Mouse (Mus musculus): ENCODE measurements around the gene Lrrc66. TPM values are rescaled to one million over a fixed set of nuclear protein-coding genes. Genes with fewer than 3 reads are reported as not detected.

Lrrc66 gene
- total RNA-seq, 1 experiment, result not detected

GRCm38 (mm10) chr5:73602865-73603264, 29.5 kb downstream of the Lrrc66 start:
- TF ChIP-seq HCFC1 (IDR thresholded peaks at IDR 0.05; ENCODE audit: borderline replicate concordance, insufficient read depth, low read length) (no peak), ZC3H11A (IDR thresholded peaks at IDR 0.05; ENCODE audit: borderline replicate concordance, low read depth, low read length) (no peak), CHD2 (IDR thresholded peaks at IDR 0.05; ENCODE audit: low read depth, low read length) (no peak), ZNF384 (IDR thresholded peaks at IDR 0.05; ENCODE audit: low read depth, low read length) (no peak), MAFK (IDR thresholded peaks at IDR 0.05; ENCODE audit: insufficient read depth, low read depth, low read length) (no peak)
- Histone ChIP-seq H3K9ac (ENCODE audit: insufficient read depth, low read depth, low read length, poor library complexity, severe bottlenecking) (no peak overlapping the region), H3K27ac (ENCODE audit: insufficient read depth, low read depth, low read length, poor library complexity, severe bottlenecking) (no peak overlapping the region), H3K36me3 (ENCODE audit: control insufficient read depth, insufficient read depth, low read length, poor library complexity, severe bottlenecking) (no peaks in the 10 kb centered on the region), H3K9me3 (ENCODE audit: control insufficient read depth, insufficient read depth, low read depth, low read length) (no peaks in the 10 kb centered on the region), H3K4me1 (ENCODE audit: control insufficient read depth in 2 of 2, insufficient read depth in 2 of 2, low read length in 2 of 2, poor library complexity in 1 of 2) (peaks cover 0 to 2% of the 10 kb centered on the region in 2 experiments; a peak in 2 of 4 replicates), H3K4me3 (ENCODE audit: insufficient read depth in 1 of 2, low read depth in 1 of 2, low read length in 2 of 2, poor library complexity in 1 of 2, severe bottlenecking in 1 of 2) (no peak overlapping the region)
- no peak for DNase-seq (ENCODE audit: low read depth, low spot score)
- in situ Hi-C loops (cut with MboI; ENCODE audit: low sequenced_read_pairs in 2 of 2, unreplicated experiment in 2 of 2), result no loop called here

GRCm38 (mm10) chr5:73601361-73601763, 31.0 kb downstream of the Lrrc66 start:
- TF ChIP-seq HCFC1 (IDR thresholded peaks at IDR 0.05; ENCODE audit: borderline replicate concordance, insufficient read depth, low read length) (no peak), MAFK (IDR thresholded peaks at IDR 0.05; ENCODE audit: insufficient read depth, low read depth, low read length) (no peak), CHD2 (IDR thresholded peaks at IDR 0.05; ENCODE audit: low read depth, low read length) (no peak), ZC3H11A (IDR thresholded peaks at IDR 0.05; ENCODE audit: borderline replicate concordance, low read depth, low read length) (no peak), ZNF384 (IDR thresholded peaks at IDR 0.05; ENCODE audit: low read depth, low read length) (no peak)
- in situ Hi-C loops (cut with MboI; ENCODE audit: low sequenced_read_pairs in 2 of 2, unreplicated experiment in 2 of 2), result no loop called here
- Histone ChIP-seq H3K4me1 (ENCODE audit: control insufficient read depth in 2 of 2, insufficient read depth in 2 of 2, low read length in 2 of 2, poor library complexity in 1 of 2) (peaks cover 0 to 2% of the 10 kb centered on the region in 2 experiments; a peak in 2 of 4 replicates), H3K9ac (ENCODE audit: insufficient read depth, low read depth, low read length, poor library complexity, severe bottlenecking) (no peak overlapping the region), H3K9me3 (ENCODE audit: control insufficient read depth, insufficient read depth, low read depth, low read length) (no peaks in the 10 kb centered on the region), H3K4me3 (ENCODE audit: insufficient read depth in 1 of 2, low read depth in 1 of 2, low read length in 2 of 2, poor library complexity in 1 of 2, severe bottlenecking in 1 of 2) (no peak overlapping the region), H3K36me3 (ENCODE audit: control insufficient read depth, insufficient read depth, low read length, poor library complexity, severe bottlenecking) (no peaks in the 10 kb centered on the region), H3K27ac (ENCODE audit: insufficient read depth, low read depth, low read length, poor library complexity, severe bottlenecking) (no peak overlapping the region)
- no peak for DNase-seq (ENCODE audit: low read depth, low spot score)

GRCm38 (mm10) chr5:73599991-73600390, 32.3 kb downstream of the Lrrc66 start:
- no peak overlapping the region for H3K4me3 ChIP-seq (ENCODE audit: insufficient read depth in 1 of 2, low read depth in 1 of 2, low read length in 2 of 2, poor library complexity in 1 of 2, severe bottlenecking in 1 of 2)
- H3K36me3 ChIP-seq (ENCODE audit: control insufficient read depth, insufficient read depth, low read length, poor library complexity, severe bottlenecking), result no peaks in the 10 kb centered on the region
- peaks cover 0 to 2% of the 10 kb centered on the region in 2 experiments; a peak in 2 of 4 replicates for H3K4me1 ChIP-seq (ENCODE audit: control insufficient read depth in 2 of 2, insufficient read depth in 2 of 2, low read length in 2 of 2, poor library complexity in 1 of 2)
- H3K27ac ChIP-seq (ENCODE audit: insufficient read depth, low read depth, low read length, poor library complexity, severe bottlenecking), result no peak overlapping the region
- DNase-seq (ENCODE audit: low read depth, low spot score), result no peak
- TF ChIP-seq HCFC1 (IDR thresholded peaks at IDR 0.05; ENCODE audit: borderline replicate concordance, insufficient read depth, low read length), result no peak
- TF ChIP-seq MAFK (IDR thresholded peaks at IDR 0.05; ENCODE audit: insufficient read depth, low read depth, low read length), result no peak
- TF ChIP-seq ZC3H11A (IDR thresholded peaks at IDR 0.05; ENCODE audit: borderline replicate concordance, low read depth, low read length), result no peak
- no peak for TF ChIP-seq ZNF384 (IDR thresholded peaks at IDR 0.05; ENCODE audit: low read depth, low read length)
- no peak for TF ChIP-seq CHD2 (IDR thresholded peaks at IDR 0.05; ENCODE audit: low read depth, low read length)
- H3K9me3 ChIP-seq (ENCODE audit: control insufficient read depth, insufficient read depth, low read depth, low read length), result no peaks in the 10 kb centered on the region
- no peak overlapping the region for H3K9ac ChIP-seq (ENCODE audit: insufficient read depth, low read depth, low read length, poor library complexity, severe bottlenecking)
- in situ Hi-C loops (cut with MboI; ENCODE audit: low sequenced_read_pairs in 2 of 2, unreplicated experiment in 2 of 2), result no loop called here

GRCm38 (mm10) chr5:73598943-73599695, 33.2 kb downstream of the Lrrc66 start:
- H3K36me3 ChIP-seq (ENCODE audit: control insufficient read depth, insufficient read depth, low read length, poor library complexity, severe bottlenecking), result no peaks in the 10 kb centered on the region
- no peak for DNase-seq (ENCODE audit: low read depth, low spot score)
- in situ Hi-C loops (cut with MboI; ENCODE audit: low sequenced_read_pairs in 2 of 2, unreplicated experiment in 2 of 2), result no loop called here
- H3K9ac ChIP-seq (ENCODE audit: insufficient read depth, low read depth, low read length, poor library complexity, severe bottlenecking), result no peak overlapping the region
- no peaks in the 10 kb centered on the region for H3K9me3 ChIP-seq (ENCODE audit: control insufficient read depth, insufficient read depth, low read depth, low read length)
- H3K27ac ChIP-seq (ENCODE audit: insufficient read depth, low read depth, low read length, poor library complexity, severe bottlenecking), result no peak overlapping the region; the same call in 1 of the 2 replicates
- H3K4me3 ChIP-seq (ENCODE audit: insufficient read depth in 1 of 2, low read depth in 1 of 2, low read length in 2 of 2, poor library complexity in 1 of 2, severe bottlenecking in 1 of 2), result no peak overlapping the region
- TF ChIP-seq ZNF384 (IDR thresholded peaks at IDR 0.05; ENCODE audit: low read depth, low read length), result no peak
- no peak for TF ChIP-seq MAFK (IDR thresholded peaks at IDR 0.05; ENCODE audit: insufficient read depth, low read depth, low read length)
- TF ChIP-seq HCFC1 (IDR thresholded peaks at IDR 0.05; ENCODE audit: borderline replicate concordance, insufficient read depth, low read length), result no peak
- TF ChIP-seq ZC3H11A (IDR thresholded peaks at IDR 0.05; ENCODE audit: borderline replicate concordance, low read depth, low read length), result no peak
- TF ChIP-seq CHD2 (IDR thresholded peaks at IDR 0.05; ENCODE audit: low read depth, low read length), result no peak
- peaks cover 0 to 2% of the 10 kb centered on the region in 2 experiments; a peak in 2 of 4 replicates for H3K4me1 ChIP-seq (ENCODE audit: control insufficient read depth in 2 of 2, insufficient read depth in 2 of 2, low read length in 2 of 2, poor library complexity in 1 of 2)

Measured in ES-E14 (cell line).